Mouse (Mus musculus) v-Abl transformed pro-B cells (cell line): Measurements from ENCODE around the gene Tnni3.

Experiments
- in situ Hi-C, 2 experiments: fragments of 400-800 bp; cut with MboI; formaldehyde crosslinking; loops; one replicate each; pipeline ENCODE4 v1.15.1; 2025; ENCODE audit not compliant: unreplicated experiment in 2 of 2

Tnni3 gene

DNA sequence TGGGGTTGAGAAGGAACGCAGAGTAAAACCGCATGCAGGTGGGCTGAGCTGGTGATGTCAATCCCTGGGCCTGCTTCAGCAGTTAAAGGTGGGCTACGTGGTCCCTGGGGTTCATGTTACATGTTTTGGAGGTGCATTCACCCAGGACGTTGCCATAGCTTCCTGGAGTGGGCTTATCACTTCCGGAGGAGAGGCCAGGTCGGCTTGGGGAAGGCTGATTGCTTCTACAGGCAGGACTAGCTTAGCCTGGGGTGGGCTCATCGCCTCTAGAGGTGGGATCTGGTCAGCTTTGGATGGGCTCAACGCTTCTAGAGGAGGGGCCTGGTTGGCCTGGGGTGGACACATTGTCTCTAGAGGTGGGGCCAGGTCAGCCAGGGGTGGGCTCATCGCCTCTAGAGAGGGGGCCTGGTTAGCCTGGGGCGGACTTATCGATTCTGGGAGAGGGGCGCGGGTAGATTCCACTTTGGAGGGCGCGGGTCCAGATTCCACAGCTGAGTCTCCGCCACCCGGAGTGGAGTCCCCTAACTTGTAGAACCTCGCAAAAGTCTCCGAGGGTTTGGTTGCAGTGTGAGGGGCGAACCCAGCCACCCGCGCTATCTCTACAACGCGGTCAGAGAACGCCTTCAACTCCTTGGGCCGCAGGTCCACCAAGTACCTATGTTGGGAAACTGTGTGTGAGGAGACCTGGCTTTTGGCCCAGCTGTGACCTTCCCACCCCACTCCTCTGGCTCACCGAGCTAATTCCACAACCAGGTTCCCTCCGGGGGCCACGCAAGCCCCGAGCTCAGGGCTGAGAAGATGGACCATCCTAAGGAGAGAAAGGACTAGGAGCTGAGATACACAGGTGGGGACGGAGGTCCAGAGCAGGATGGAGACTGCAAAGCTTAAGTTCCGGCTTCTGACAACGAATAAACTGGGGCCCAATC lies 561 bp downstream of the Tnni3 start:
- in situ Hi-C loops, result loop anchor here (10.0 to 25.0 kb wide), 3 partner anchors 489 to 909 kb away; partner anchors contain the start of genes Mboat7 (in 1 of the 2), Ndufa3 (in 1 of the 2), Oscar (in 1 of the 2) and Tmc4 (in 1 of the 2)

DNA sequence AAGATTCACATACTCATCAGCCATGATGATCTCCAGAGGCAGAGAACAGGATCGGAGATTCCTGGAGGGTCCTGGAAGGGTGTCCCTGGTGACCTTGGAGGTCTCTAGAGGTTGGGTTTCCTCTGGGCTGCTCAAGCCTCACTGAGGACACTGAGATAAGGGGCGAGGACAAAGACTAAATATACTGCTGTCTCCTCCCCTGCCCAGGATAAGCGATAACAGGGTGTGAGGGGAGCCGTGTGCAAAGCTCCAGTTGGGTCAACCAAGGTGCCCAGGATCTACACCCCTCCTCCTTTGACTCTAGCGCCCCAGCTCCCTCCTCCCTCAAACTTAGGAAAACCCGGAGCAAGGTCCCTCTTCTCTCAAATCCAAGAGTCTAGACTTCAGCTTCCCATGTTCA lies 1.7 kb downstream of the Tnni3 start:
- in situ Hi-C loops, result loop anchor here (10.0 to 25.0 kb wide), 3 partner anchors 487 to 907 kb away; partner anchors contain the start of genes Mboat7 (in 1 of the 2), Ndufa3 (in 1 of the 2), Oscar (in 1 of the 2) and Tmc4 (in 1 of the 2)

DNA sequence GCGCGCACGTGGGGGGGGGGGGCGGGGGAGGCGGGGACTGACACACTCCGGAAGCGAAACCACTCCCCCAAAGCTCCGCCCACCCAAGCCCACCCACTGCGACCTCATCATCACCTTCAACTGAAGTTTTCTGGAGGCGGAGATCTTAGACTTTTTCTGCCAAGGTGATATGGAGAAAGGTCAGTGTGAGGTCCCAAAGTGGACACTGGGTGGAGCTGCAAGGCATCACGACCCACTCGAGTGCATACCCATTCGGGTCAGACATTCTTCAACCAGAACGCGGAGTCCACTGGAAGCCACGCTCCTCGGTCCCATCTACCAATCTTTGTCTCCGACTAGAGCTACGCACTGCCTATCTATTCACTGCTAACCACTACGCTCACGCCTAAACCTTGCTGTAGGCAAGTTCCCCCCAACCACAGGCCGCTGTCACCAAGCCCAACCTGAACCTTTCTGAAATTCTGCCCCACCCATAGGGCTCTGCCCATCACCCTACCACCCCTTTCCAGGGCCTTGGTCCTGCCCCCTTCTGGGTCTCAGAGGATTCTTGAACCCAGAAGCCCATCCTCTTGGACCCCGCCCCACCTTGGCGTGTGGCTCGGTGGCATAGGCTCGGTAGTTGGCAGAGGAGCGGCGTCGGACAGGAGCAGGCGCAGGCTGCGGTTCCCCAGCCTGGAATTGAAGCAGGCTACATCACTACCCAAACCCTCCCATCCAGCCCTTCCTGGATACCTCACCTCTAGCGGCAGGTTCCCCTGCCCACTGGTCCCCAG lies 2.6 kb downstream of the Tnni3 start:
- in situ Hi-C loops, result loop anchor here (10.0 to 25.0 kb wide), 3 partner anchors 487 to 907 kb away; partner anchors contain the start of genes Mboat7 (in 1 of the 2), Ndufa3 (in 1 of the 2), Oscar (in 1 of the 2) and Tmc4 (in 1 of the 2)

DNA sequence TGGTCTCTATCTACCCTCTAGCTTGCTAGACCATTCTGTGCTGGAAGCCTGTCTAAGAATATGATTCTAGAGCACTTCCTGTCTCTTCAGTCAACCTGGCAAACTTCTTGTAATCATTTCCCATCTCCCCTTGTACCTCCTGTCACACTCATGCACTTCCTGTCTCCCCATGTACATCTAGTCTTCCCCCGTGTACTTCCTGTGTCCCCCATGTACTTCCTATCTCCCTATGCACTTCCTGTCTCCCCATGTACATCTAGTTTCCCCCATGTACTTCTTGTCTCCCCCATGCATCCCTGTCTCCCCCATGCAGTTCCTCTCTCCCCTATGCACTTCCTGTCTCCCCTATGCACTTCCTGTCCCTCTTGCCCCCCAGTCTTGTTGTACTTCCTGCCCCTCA lies 5.5 kb downstream of the Tnni3 start:
- in situ Hi-C loops, result loop anchor here in 1 of 2 experiments (25.0 kb wide), 1 partner anchor 831 kb away; the partner anchor contains the start of genes Mboat7, Tmc4 and Tsen34

DNA sequence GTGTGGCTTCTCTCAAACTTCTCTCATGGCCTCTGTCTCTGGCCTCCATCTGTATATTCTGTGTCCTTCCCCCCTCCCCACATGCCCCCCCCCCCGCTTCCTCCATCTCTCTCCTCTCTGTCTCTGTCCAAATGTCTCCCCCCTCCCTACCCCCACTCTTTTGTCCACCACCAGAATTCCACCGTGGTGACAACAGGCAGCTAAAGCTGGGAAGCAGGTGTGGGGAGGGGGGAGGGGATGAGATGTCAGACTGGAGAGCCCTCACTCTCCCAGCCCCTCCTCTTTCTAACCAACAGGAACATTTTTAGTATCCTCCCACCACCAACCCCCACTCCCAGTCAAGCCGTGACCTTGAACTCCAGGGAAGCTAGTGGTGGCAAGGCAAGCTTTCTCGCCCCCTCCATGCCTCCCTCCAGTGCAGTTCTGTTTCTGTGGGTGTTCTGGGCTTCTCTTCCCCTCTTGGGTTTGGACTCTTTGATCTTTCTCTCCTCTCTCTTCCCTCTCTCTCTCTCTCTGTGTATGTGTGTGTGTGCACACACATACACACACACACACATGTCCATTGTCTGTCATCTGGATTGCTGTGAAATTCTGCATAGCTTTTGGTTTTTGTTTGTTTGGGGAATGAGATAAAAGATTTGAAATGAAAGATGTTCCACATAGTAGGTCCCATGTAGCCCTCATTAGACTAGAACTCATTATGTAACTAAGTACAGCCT lies 7.5 kb downstream of the Tnni3 start, which contains the start of gene Tnnt1:
Gene Tnnt1 (minus strand): TSS at position 51 of the 719 bp plus-strand sequence.
- in situ Hi-C loops, result loop anchor here in 1 of 2 experiments (25.0 kb wide), 1 partner anchor 829 kb away; the partner anchor contains the start of genes Mboat7, Tmc4 and Tsen34

DNA sequence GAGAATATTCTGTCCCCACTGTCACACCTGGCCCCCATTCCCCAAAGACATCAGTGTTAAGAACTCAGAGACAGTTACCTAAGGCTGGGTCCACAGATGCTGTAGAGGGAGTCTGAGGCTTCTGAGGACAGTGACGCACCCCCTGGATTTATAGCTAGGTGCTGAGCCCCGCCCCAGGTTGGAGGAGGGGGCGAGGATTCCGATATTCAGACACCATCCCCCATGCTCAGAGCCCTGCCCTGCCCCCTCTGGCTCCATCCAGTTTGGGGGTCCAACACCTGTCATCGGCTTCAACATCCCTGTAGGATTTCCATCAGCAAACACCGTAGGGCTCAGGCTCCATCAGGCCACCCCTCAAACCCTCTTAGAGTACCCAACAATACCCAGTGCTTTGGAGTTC lies 8.2 kb downstream of the Tnni3 start:
- in situ Hi-C loops, result loop anchor here in 1 of 2 experiments (25.0 kb wide), 1 partner anchor 829 kb away; the partner anchor contains the start of genes Mboat7, Tmc4 and Tsen34

DNA sequence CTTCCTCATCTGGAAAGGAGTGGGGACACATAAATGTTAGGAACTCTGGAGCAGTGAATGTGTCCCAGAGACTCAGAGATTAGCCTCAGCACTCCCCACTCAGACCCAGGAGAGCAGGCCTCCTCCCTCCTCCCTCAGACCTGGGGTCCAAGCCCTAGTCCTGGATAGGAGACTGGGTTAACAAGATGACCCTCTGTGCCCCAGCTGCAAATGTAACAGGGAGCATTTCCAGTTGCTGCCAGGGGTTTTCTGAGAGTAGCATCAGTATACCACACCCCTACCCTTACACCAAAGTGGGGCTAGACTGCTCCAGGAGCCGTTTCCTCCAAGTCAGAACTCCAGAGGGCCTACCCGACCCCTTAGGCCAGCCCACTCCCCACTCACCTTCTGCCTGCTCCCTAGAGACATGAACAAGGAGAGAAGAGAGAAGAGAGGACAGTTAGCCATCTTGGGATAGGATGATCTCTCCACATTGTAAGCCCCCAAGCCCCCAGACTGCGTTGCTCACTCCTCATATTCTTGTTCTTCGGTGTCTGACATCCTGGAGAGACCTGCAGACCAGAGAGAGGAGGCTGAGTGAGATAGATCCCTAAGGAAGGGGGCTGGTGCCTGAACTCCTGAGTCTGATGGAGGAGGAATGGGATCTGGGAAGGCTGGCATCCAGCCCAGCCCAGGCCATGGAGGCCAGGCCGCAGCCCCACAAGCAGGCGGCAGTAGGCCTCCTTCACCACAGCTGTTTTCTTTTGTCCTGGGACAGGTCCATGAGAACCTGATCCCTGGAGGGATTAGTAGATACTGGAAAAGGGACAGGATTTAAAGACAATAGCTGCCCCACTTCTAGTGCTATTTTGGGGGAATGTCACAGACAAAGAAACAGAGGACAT lies 10.0 kb downstream of the Tnni3 start:
- in situ Hi-C loops, result loop anchor here (5.0 to 25.0 kb wide), 3 partner anchors 77 to 902 kb away; partner anchors contain the start of genes Mboat7 (in 1 of the 2), Tmc4 (in 1 of the 2) and Tsen34 (in 1 of the 2)

DNA sequence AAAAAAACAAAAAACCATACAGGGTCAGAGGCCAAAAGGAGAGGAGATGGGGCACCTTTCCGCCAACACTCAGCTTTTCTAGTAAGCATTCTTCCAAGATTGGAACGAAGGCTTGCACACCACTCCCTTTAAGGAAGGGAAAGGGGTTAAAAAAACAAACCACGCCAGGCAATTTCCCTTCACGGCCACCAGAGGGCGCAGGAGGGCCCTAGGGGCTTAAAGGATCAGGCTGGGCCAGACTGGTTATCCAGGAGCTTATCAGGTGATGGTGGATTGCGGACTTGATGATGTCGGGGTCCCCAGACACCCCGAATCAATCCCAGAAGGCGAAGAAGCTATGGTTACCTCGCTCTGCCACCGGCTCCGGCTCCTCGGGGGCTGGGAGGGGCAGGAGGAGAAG lies 10.8 kb downstream of the Tnni3 start:
- in situ Hi-C loops, result loop anchor here (5.0 to 25.0 kb wide), 3 partner anchors 76 to 901 kb away; partner anchors contain the start of genes Mboat7 (in 1 of the 2), Tmc4 (in 1 of the 2) and Tsen34 (in 1 of the 2)

DNA sequence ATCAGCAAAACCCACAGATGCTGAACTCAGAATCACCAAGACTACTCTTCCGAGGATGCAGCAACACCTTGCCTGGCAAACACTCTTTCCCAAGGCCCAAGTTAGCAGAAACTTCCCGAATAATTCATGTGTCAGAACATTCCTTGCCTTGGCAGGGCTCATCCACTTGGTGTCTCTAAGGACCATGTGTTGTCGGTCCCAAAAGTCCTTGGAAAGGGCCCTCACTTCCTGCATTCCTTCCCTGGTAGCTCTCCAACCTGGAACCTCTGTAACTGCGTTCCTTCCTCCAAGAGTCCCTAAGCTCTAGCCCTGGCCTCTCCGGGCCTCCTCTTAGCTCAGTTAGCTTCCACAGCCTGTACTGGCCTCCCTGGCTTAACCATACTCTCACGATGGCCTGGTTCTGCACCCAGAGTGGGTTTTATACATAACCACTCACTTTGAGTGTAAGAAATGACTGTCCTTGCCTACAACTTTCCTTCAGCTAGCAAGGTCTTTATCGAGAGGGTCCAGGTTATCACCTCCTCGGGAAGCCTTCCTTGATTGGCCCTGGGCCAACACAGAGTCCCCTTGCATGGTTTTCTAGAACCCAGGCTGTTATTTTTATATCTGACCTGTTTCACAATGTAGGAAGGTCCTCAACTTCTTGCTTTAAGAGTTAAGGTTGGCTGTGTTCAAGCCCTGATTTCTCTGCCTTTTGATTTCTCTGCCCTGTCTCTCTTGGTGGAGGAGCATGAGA lies 12.4 kb downstream of the Tnni3 start:
- in situ Hi-C loops, result loop anchor here (5.0 to 25.0 kb wide), 3 partner anchors 74 to 899 kb away; partner anchors contain the start of genes Mboat7 (in 1 of the 2), Tmc4 (in 1 of the 2) and Tsen34 (in 1 of the 2)

DNA sequence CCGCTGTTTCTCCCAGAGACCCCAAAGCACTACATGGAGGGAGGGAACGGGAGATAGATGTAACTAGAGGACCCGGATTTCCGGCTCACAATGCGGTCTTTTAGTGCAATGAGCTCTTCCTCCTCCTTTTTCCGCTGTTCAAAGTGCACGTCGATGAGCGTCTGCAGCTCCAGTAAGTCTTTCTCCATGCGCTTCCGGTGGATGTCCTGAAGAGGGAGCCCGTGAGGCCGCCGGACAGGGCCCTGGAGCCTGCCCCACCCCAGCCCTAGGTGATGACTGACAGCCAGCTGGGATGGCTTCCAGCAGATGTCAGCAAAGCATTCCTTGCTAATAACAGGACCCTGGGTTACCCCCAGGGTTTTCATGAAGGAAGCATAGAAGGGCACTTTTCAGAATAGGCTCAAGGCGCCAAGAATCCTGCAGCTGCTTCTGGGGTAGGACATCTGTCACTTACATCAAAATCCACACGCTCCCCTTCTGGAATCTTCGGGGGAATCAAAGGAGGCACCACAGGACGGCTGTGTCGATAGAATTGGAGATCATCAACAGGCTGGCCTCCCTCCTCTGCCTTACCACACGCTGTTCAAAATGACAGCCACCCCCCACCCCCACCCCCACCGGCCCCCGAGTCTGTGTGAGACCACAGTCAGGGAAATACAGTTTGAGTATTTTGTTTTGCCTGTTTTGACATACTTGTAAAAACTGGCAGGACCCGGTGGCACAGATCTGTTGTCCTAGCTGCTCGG lies 14.0 kb downstream of the Tnni3 start:
- in situ Hi-C loops, result loop anchor here (5.0 to 25.0 kb wide), 4 partner anchors 73 to 898 kb away; partner anchors contain the start of genes Mboat7 (in 1 of the 2), Rps9 (in 1 of the 2), Tmc4 (in 1 of the 2) and Tsen34 (in 1 of the 2)

DNA sequence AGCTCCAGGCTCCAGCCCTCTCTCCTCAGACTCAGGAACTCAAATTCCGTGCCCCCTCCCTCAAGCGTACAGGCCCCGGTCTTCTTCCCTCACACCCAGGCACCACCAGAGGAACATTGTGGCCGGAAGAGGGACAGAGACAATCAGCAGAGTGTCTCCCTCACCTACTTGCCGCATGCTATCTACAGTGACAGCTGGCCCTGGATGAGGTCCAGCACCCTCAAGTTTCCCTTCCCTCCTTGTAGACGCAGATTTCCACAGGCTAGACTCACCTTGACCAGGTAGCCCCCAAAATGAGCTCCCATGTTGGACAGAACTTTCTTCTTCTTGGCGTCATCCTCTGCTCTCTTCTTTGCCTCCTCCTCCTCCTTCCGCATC lies 15.3 kb downstream of the Tnni3 start:
- in situ Hi-C loops, result loop anchor here (10.0 to 25.0 kb wide), 2 partner anchors 804 to 821 kb away; partner anchors contain the start of genes Mboat7 (in 1 of the 2), Rps9 (in 1 of the 2), Tmc4 (in 1 of the 2) and Tsen34 (in 1 of the 2)

DNA sequence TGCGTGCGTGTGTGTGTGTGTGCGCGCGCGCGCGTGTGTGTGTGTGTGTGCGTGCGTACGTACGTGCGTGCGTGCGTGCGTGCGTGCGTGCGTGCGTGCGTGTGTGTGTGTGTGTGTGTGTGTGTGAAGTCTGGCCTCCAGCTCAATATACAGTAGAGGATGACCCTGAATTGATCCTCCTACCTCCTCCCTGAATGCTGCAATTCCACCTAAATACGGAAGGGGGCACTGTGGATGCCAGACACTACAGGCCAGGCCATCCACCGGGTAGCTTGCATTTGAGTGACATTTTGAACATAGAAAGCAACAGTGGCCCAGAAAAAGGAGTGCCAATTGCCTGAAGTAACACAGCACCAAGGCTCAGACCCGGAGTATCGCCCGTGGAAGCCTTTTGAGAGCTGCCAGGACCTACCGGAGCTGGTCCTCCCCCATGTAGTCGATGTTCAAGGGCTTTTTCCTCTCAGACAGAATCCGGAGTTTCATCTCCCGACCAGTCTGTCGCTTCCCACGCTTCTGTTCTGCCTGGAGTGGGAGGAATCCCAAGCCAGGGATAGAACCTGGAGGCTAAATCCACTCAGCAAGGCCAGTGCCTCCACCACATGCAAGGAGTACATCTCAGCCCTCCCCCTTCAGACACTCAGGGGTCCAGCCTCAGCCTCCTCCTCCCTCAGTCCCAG lies 15.8 kb downstream of the Tnni3 start:
- in situ Hi-C loops, result loop anchor here (10.0 to 25.0 kb wide), 2 partner anchors 803 to 821 kb away; partner anchors contain the start of genes Mboat7 (in 1 of the 2), Rps9 (in 1 of the 2), Tmc4 (in 1 of the 2) and Tsen34 (in 1 of the 2)

DNA sequence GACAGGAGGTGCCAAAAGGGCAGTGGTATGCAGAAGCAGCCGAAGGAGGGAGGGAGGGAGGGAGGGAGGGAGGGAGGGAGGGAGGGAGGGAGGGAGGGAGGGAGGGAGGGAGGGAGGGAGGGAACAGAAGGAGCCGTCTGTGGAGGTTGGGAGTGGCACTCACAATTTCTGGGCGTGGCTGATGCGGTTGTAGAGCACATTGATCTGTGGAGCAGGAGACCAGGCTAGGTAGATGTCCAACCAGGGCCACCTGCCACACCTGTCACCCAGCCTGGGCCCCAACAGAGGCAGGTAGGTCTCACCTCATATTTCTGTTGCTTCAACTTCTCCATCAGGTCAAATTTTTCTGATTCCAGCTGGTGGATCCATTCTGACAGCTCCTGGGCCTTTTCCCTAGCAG lies 16.8 kb downstream of the Tnni3 start:
- in situ Hi-C loops, result loop anchor here (10.0 to 25.0 kb wide), 2 partner anchors 802 to 820 kb away; partner anchors contain the start of genes Mboat7 (in 1 of the 2), Rps9 (in 1 of the 2), Tmc4 (in 1 of the 2) and Tsen34 (in 1 of the 2)

DNA sequence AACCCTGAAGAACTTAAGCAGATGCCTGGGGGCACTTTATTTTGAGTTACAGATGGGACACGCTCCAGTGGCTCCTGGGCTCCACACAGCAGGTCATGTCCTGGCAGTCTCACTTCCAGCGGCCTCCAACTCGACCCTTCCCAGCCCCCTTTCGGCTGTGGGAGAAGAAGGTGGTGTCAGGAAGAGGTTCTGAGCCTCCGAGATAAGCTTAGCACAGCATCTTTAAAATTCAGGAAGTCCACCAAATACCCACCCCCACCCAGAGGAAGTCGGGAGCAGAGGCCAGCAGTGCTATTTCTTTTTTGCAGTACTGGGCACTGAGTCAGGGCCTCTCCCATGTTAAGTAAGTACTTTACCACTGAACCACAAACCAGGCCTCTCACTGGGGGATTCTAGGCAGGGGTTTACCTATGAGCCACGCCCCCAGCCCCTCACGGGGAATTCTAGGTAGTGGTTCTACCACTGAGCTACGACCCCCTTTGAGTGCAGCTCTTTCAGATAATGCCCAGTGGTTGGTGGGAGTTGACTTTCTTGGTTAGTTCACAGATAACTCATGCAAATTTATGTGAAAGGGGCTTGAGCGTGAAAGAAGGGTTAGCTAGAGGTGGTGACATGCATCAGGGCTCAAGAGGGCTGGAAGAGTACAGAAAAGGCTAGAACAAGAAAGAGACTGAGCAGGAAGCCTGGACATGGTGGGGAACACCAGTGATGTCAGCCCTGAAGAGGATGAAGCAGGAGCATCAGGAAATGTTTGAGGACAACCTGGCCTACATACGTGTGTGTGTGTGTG lies 19.2 kb downstream of the Tnni3 start:
- in situ Hi-C loops, result loop anchor here (10.0 to 25.0 kb wide), 2 partner anchors 800 to 818 kb away; partner anchors contain the start of genes Mboat7 (in 1 of the 2), Rps9 (in 1 of the 2), Tmc4 (in 1 of the 2) and Tsen34 (in 1 of the 2)

DNA sequence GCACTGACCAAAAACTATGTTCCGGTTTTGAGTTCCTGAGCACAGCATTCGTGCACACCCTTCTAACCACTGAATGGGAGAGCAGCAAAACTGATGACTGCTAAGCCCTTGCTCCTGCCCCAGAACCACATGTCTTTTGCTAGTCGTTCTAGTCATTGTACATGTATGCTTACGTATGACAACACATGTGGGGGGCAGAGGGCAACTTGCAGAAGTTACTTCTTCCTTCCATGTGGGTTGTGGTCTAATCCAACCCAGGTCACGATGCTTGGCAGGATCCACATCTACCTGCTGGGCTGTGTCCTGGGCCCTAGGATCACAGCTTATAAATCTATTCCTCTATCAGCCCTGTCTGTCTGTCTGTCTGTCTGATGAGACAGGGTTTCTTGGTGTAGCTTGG lies 20.2 kb downstream of the Tnni3 start:
- in situ Hi-C loops, result loop anchor here (10.0 to 25.0 kb wide), 2 partner anchors 799 to 817 kb away; partner anchors contain the start of genes Mboat7 (in 1 of the 2), Rps9 (in 1 of the 2), Tmc4 (in 1 of the 2) and Tsen34 (in 1 of the 2)
